Mouse (Mus musculus): ENCODE data around the gene Cast. TPM values are rescaled to one million over a fixed set of nuclear protein-coding genes. Genes with fewer than 3 reads are reported as not detected.

The Cast gene
- 32.6 and 34.7 TPM in 2 replicates for polyA plus RNA-seq (2015; fragmentation: Nextera tagmentation; extraction: Ambion mirVana)

- peak; percentile 96 for ATAC-seq (ENCODE audit: low FRiP score, low TSS enrichment)
- WGBS: 3% methylated on average over 34 of the region's 36 CpGs
- Histone ChIP-seq H3K27ac (ENCODE audit: low read length) (peak within 1 kb of the TSS; percentile 82), H3K4me3 (ENCODE audit: low read length) (peak within 1 kb of the TSS; percentile 86), H3K36me3 (ENCODE audit: insufficient read depth, low read length) (no peaks in the 10 kb centered on the region), H3K27me3 (ENCODE audit: insufficient read depth, low read length) (no peaks in the 10 kb centered on the region), H3K9ac (replicated peaks; ENCODE audit: low read length) (peak within 1 kb of the TSS; percentile 87), H3K4me1 (ENCODE audit: insufficient read depth, low read length) (peaks cover 4% of the 10 kb centered on the region; the same call in 1 of the 2 replicates), H3K4me2 (replicated peaks; ENCODE audit: low read depth, low read length) (peak within 1 kb of the TSS; percentile 95), H3K9me3 (ENCODE audit: low read length) (no peaks in the 10 kb centered on the region)
Observed at GRCm38 (mm10) chr13:74808152-74808929, at the start of gene Cast. Cast (minus strand) TSS chr13:74808810.

DNA sequence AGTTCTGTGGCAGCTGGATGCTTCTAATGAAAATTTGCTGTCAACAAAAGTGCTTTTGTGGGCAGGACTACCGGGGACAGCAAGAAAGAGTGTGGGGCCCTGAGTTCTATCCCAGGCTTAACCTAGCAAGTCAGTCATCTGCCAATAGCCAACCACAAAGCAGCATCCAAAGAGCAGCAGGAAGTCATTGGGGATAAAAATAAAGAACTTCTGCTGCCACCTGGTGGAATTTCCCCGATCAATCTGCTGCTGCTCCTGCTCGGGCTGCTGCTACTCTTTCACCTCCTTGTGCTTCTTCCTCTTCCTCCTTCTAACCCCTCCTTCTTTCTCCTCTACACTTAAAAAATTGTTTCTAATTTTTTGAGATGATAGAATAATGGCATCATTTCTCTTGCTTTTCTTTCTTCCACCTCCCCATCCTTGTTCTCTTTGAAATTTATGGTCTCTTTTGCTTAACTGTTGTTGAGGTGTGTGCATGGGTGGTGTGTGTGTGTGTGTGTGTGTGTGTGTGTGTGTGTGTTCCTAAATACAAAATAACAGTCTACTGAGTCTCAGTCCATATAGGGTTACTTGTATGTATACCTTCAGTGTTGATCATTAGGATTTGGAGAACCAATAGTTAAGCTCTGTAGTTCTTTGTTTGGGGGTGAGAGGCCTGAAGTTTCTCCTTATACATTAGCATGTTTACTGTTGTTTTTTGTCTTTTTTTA, 45.9 kb upstream of the Cast start:
- Histone ChIP-seq H3K9me3 (ENCODE audit: low read length) (no peaks in the 10 kb centered on the region), H3K4me3 (ENCODE audit: low read length) (no peak overlapping the region), H3K4me2 (replicated peaks; ENCODE audit: low read depth, low read length) (no peak overlapping the region), H3K36me3 (ENCODE audit: insufficient read depth, low read length) (no peaks in the 10 kb centered on the region), H3K9ac (replicated peaks; ENCODE audit: low read length) (no peak overlapping the region), H3K27ac (ENCODE audit: low read length) (no peak overlapping the region), H3K4me1 (ENCODE audit: insufficient read depth, low read length) (no peaks in the 10 kb centered on the region), H3K27me3 (ENCODE audit: insufficient read depth, low read length) (no peaks in the 10 kb centered on the region)
- ATAC-seq (ENCODE audit: low FRiP score, low TSS enrichment): peak; percentile 93
- 5% methylated on average over 3 of the region's 3 CpGs for WGBS

DNA sequence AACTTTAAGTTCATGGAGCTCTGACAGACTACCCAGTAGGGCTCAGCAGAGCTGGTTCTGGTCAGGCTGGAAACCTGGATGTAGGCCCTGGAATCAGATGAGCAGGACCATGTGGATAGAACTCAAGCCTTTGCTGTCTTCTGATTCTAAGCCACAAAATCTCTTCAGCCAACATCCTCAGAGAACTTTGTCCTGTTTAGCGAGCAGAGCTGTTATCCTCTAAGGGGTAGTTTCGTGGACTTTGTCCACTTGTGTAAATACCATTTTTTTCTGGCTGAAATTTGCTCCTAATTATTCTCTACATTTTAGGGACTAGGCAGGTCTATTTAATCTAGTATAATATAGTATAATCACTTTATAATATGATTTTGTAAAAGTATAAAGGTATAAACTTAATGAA, 42.2 kb upstream of the Cast start:
- no peak for ATAC-seq (ENCODE audit: low FRiP score, low TSS enrichment)

DNA sequence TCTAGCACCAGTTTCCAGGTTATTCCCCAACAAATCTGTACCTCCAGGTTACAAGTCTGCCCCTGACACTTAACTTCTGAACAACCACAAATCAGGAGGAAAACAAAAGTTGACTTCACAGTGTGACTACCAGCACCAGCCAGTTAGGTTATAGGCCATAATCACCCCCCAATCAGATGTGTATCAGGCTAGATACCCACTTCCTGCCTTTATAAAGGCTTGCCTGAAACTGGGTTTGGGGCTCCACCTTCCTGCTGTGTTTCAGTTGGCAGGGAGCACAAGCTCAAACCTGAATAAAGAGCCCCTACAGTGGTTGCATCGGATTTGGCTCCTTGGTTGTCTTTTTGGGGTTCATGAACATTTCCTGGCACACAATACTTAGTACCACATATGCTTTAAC, 37.3 kb upstream of the Cast start:
- no peaks in the 10 kb centered on the region for H3K9me3 ChIP-seq (ENCODE audit: low read length)
- no peak overlapping the region for H3K4me3 ChIP-seq (ENCODE audit: low read length)
- no peaks in the 10 kb centered on the region for H3K27me3 ChIP-seq (ENCODE audit: insufficient read depth, low read length)
- no peak for ATAC-seq (ENCODE audit: low FRiP score, low TSS enrichment)
- no peak overlapping the region for H3K9ac ChIP-seq (replicated peaks; ENCODE audit: low read length)
- H3K4me1 ChIP-seq (ENCODE audit: insufficient read depth, low read length): no peaks in the 10 kb centered on the region
- H3K27ac ChIP-seq (ENCODE audit: low read length): no peak overlapping the region
- no peak overlapping the region for H3K4me2 ChIP-seq (replicated peaks; ENCODE audit: low read depth, low read length)
- H3K36me3 ChIP-seq (ENCODE audit: insufficient read depth, low read length): no peaks in the 10 kb centered on the region
- 75% methylated on average over 1 of the region's 1 CpGs for WGBS

More for the DNA sequence above, 42.2 kb upstream of the Cast start:
- Histone ChIP-seq H3K36me3 (ENCODE audit: insufficient read depth, low read length) (no peaks in the 10 kb centered on the region), H3K4me3 (ENCODE audit: low read length) (no peak overlapping the region), H3K27me3 (ENCODE audit: insufficient read depth, low read length) (no peaks in the 10 kb centered on the region), H3K9me3 (ENCODE audit: low read length) (no peaks in the 10 kb centered on the region), H3K9ac (replicated peaks; ENCODE audit: low read length) (no peak overlapping the region), H3K4me2 (replicated peaks; ENCODE audit: low read depth, low read length) (no peak overlapping the region), H3K27ac (ENCODE audit: low read length) (no peak overlapping the region), H3K4me1 (ENCODE audit: insufficient read depth, low read length) (no peaks in the 10 kb centered on the region)
- whole genome bisulfite sequencing: 91% methylated on average over 2 of the region's 2 CpGs

DNA sequence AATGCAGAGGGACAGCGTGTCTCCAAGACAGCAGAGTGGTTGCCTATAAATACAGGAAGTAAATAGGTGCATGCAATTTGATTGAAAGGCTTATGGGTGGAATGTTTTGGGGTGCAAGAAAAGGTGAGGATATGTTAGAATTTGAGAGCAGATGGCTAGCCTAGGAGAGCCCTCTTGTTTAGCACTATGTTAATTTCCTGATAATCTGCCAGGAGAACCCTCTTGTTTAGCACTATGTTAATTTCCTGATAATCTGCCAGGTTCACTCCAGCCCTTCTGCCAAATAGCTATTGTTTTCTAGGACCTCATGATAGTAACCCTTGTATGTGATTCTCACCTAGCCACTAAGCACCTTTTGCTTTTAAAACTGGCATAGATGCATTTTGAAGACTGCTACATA, 25.9 kb upstream of the Cast start:
- Histone ChIP-seq H3K9ac (replicated peaks; ENCODE audit: low read length) (no peak overlapping the region), H3K27ac (ENCODE audit: low read length) (no peak overlapping the region)
- WGBS: 85% methylated on average over 1 of the region's 1 CpGs

DNA sequence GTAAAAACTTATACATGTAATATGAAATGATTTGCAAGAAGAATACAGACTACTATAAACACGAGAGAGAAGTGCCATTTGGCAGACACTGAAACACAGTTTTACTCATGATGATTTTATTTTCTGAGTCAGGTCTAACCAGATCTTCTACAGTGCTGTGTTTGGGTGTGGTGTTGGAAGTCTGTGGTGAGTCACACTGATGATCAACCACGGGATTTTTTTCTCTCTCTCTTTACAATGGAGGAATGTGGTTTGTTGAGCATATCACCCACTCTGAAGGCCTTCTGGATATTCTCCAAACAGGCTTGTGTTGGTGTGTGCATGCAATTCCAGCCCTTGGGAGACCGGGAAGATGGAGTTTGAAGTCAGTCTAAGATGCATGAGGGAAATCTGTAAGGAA, 13.5 kb upstream of the Cast start:
- H3K27me3 ChIP-seq (ENCODE audit: insufficient read depth, low read length): no peaks in the 10 kb centered on the region
- no peaks in the 10 kb centered on the region for H3K4me1 ChIP-seq (ENCODE audit: insufficient read depth, low read length)
- no peak for ATAC-seq (ENCODE audit: low FRiP score, low TSS enrichment)
- no peaks in the 10 kb centered on the region for H3K9me3 ChIP-seq (ENCODE audit: low read length)
- H3K4me3 ChIP-seq (ENCODE audit: low read length): no peak overlapping the region
- H3K27ac ChIP-seq (ENCODE audit: low read length): no peak overlapping the region
- H3K4me2 ChIP-seq (replicated peaks; ENCODE audit: low read depth, low read length): no peak overlapping the region
- H3K36me3 ChIP-seq (ENCODE audit: insufficient read depth, low read length): no peaks in the 10 kb centered on the region
- WGBS: 81% methylated on average over 3 of the region's 3 CpGs
- no peak overlapping the region for H3K9ac ChIP-seq (replicated peaks; ENCODE audit: low read length)

More for the DNA sequence above, 25.9 kb upstream of the Cast start:
- Histone ChIP-seq H3K4me3 (ENCODE audit: low read length) (no peak overlapping the region), H3K27me3 (ENCODE audit: insufficient read depth, low read length) (no peaks in the 10 kb centered on the region), H3K4me1 (ENCODE audit: insufficient read depth, low read length) (no peaks in the 10 kb centered on the region), H3K9me3 (ENCODE audit: low read length) (no peaks in the 10 kb centered on the region), H3K36me3 (ENCODE audit: insufficient read depth, low read length) (no peaks in the 10 kb centered on the region), H3K4me2 (replicated peaks; ENCODE audit: low read depth, low read length) (no peak overlapping the region)
- no peak for ATAC-seq (ENCODE audit: low FRiP score, low TSS enrichment)

GRCm38 (mm10) chr13:74815753-74816152, 7.1 kb upstream of the Cast start:
- WGBS: 97% methylated on average over 1 of the region's 1 CpGs
- no peaks in the 10 kb centered on the region for H3K9me3 ChIP-seq (ENCODE audit: low read length)
- no peak overlapping the region for H3K4me3 ChIP-seq (ENCODE audit: low read length)
- H3K27me3 ChIP-seq (ENCODE audit: insufficient read depth, low read length): no peaks in the 10 kb centered on the region
- H3K4me1 ChIP-seq (ENCODE audit: insufficient read depth, low read length): no peaks in the 10 kb centered on the region
- no peak overlapping the region for H3K9ac ChIP-seq (replicated peaks; ENCODE audit: low read length)
- H3K4me2 ChIP-seq (replicated peaks; ENCODE audit: low read depth, low read length): no peak overlapping the region
- ATAC-seq (ENCODE audit: low FRiP score, low TSS enrichment): no peak
- no peak overlapping the region for H3K27ac ChIP-seq (ENCODE audit: low read length)
- no peaks in the 10 kb centered on the region for H3K36me3 ChIP-seq (ENCODE audit: insufficient read depth, low read length)

GRCm38 (mm10) chr13:74807446-74808151, 1.0 kb downstream of the Cast start:
- Histone ChIP-seq H3K4me2 (replicated peaks; ENCODE audit: low read depth, low read length) (peak overlapping the region; percentile 95), H3K4me3 (ENCODE audit: low read length) (peak overlapping the region; percentile 86), H3K9ac (replicated peaks; ENCODE audit: low read length) (peak overlapping the region; percentile 87), H3K36me3 (ENCODE audit: insufficient read depth, low read length) (no peaks in the 10 kb centered on the region), H3K27ac (ENCODE audit: low read length) (peak overlapping the region; percentile 82; the same call in 1 of the 2 replicates), H3K9me3 (ENCODE audit: low read length) (no peaks in the 10 kb centered on the region), H3K4me1 (ENCODE audit: insufficient read depth, low read length) (peaks cover 4% of the 10 kb centered on the region; the same call in 1 of the 2 replicates), H3K27me3 (ENCODE audit: insufficient read depth, low read length) (no peaks in the 10 kb centered on the region)
- ATAC-seq (ENCODE audit: low FRiP score, low TSS enrichment): peak; percentile 99
- under 1% methylated on average over 31 of the region's 31 CpGs for WGBS

- ATAC-seq (ENCODE audit: low FRiP score, low TSS enrichment): no peak
- peak overlapping the region; percentile 95 for H3K4me2 ChIP-seq (replicated peaks; ENCODE audit: low read depth, low read length)
- no peaks in the 10 kb centered on the region for H3K36me3 ChIP-seq (ENCODE audit: insufficient read depth, low read length)
- H3K4me1 ChIP-seq (ENCODE audit: insufficient read depth, low read length): peaks cover 4% of the 10 kb centered on the region; the same call in 1 of the 2 replicates
- peak overlapping the region; percentile 86 for H3K4me3 ChIP-seq (ENCODE audit: low read length)
- WGBS: 52% methylated on average over 5 of the region's 5 CpGs
- H3K27me3 ChIP-seq (ENCODE audit: insufficient read depth, low read length): no peaks in the 10 kb centered on the region
- H3K9me3 ChIP-seq (ENCODE audit: low read length): no peaks in the 10 kb centered on the region
- H3K9ac ChIP-seq (replicated peaks; ENCODE audit: low read length): no peak overlapping the region; the same call in 1 of the 2 replicates
- H3K27ac ChIP-seq (ENCODE audit: low read length): no peak overlapping the region
Observed at GRCm38 (mm10) chr13:74806934-74807333, 1.7 kb downstream of the Cast start.
